Mouse (Mus musculus): Measurements from ENCODE around the gene Hectd2. TPM values are rescaled to one million over a fixed set of nuclear protein-coding genes. Genes with fewer than 3 reads are reported as not detected.

Gene Hectd2
- total and polyA plus RNA-seq, 3 experiments = 0.12 to 2.0 TPM; not detected in 1

- TF ChIP-seq NELFE (IDR thresholded peaks at IDR 0.05; ENCODE audit: low read depth, low read length) (no peak), ETS1 (IDR thresholded peaks at IDR 0.05; ENCODE audit: low read depth, low read length) (no peak), GABPA (IDR thresholded peaks at IDR 0.05; ENCODE audit: low read depth, low read length) (no peak), MXI1 (IDR thresholded peaks at IDR 0.05; ENCODE audit: low read depth, low read length) (no peak), ZC3H11A (IDR thresholded peaks at IDR 0.05; ENCODE audit: low read depth, low read length) (no peak), ZMIZ1 (IDR thresholded peaks at IDR 0.05; ENCODE audit: low read depth, low read length) (no peak), NRF1 (IDR thresholded peaks at IDR 0.05; ENCODE audit: insufficient read depth, low read depth, low read length, poor library complexity, severe bottlenecking) (no peak)
These were observed 110.8 kb downstream of the Hectd2 start for GRCm38 (mm10) chr19:36665206-36665605.

GRCm38 (mm10) chr19:36665641-36666040 is 111.2 kb downstream of the Hectd2 start:
- H3K9me3 ChIP-seq (replicated peaks; ENCODE audit: insufficient read depth, low read length) = no peaks in the 10 kb centered on the region
- no peak for DNase-seq (ENCODE audit: low read depth, low spot score)
- H3K36me3 ChIP-seq (ENCODE audit: control insufficient read depth in 1 of 2, insufficient read depth in 2 of 2, low read length in 2 of 2) = no peaks in the 10 kb centered on the region
- no peaks in the 10 kb centered on the region for H3K4me1 ChIP-seq (ENCODE audit: control insufficient read depth in 1 of 2, insufficient read depth in 2 of 2, low read length in 2 of 2)
- TF ChIP-seq RCOR1 (IDR thresholded peaks at IDR 0.05; ENCODE audit: low read depth, low read length) (no peak), ZC3H11A (IDR thresholded peaks at IDR 0.05; ENCODE audit: low read depth, low read length) (no peak), POLR2A (IDR thresholded peaks at IDR 0.05; ENCODE audit: control insufficient read depth in 1 of 2, insufficient read depth in 1 of 2, low read depth in 1 of 2, low read length in 2 of 2, poor library complexity in 1 of 2) (no peak), ETS1 (IDR thresholded peaks at IDR 0.05; ENCODE audit: low read depth, low read length) (no peak), JUND (IDR thresholded peaks at IDR 0.05; ENCODE audit: low read depth, low read length) (no peak), TBP (IDR thresholded peaks at IDR 0.05; ENCODE audit: low read depth, low read length) (no peak), MAX (IDR thresholded peaks at IDR 0.05; ENCODE audit: low read length) (no peak), USF2 (IDR thresholded peaks at IDR 0.05; ENCODE audit: borderline replicate concordance in 1 of 2, insufficient read depth in 1 of 2, low read depth in 1 of 2, low read length in 2 of 2) (no peak), SMC3 (IDR thresholded peaks at IDR 0.05; ENCODE audit: low read depth, low read length) (no peak), USF1 (IDR thresholded peaks at IDR 0.05; ENCODE audit: low read depth, low read length) (no peak), MYB (IDR thresholded peaks at IDR 0.05; ENCODE audit: low read depth, low read length) (no peak), MAZ (IDR thresholded peaks at IDR 0.05; ENCODE audit: low read depth, low read length) (no peak), POLR2AphosphoS2 (IDR thresholded peaks at IDR 0.05; ENCODE audit: low read length) (no peak), GABPA (IDR thresholded peaks at IDR 0.05; ENCODE audit: low read depth, low read length) (no peak), NRF1 (IDR thresholded peaks at IDR 0.05; ENCODE audit: insufficient read depth, low read depth, low read length, poor library complexity, severe bottlenecking) (no peak), ZNF384 (IDR thresholded peaks at IDR 0.05; ENCODE audit: low read depth, low read length) (no peak), RAD21 (IDR thresholded peaks at IDR 0.05; ENCODE audit: low read depth, low read length) (no peak)
- no peaks in the 10 kb centered on the region for H3K79me2 ChIP-seq (ENCODE audit: control insufficient read depth, insufficient read depth, low read length, poor library complexity)
- H3K4me3 ChIP-seq (ENCODE audit: control insufficient read depth in 1 of 2, insufficient read depth in 1 of 2, low read depth in 2 of 2, low read length in 2 of 2) = no peak overlapping the region
- no peak overlapping the region for H3K9ac ChIP-seq (ENCODE audit: control insufficient read depth, low read depth, low read length, poor library complexity, severe bottlenecking)
- no peak overlapping the region for H3K27ac ChIP-seq (ENCODE audit: control insufficient read depth, low read depth, low read length)
- H3K27me3 ChIP-seq (ENCODE audit: control insufficient read depth in 1 of 2, insufficient read depth in 2 of 2, low read length in 2 of 2) = no peaks in the 10 kb centered on the region

More at GRCm38 (mm10) chr19:36665206-36665605, 110.8 kb downstream of the Hectd2 start:
- Histone ChIP-seq H3K27ac (ENCODE audit: control insufficient read depth, low read depth, low read length) (no peak overlapping the region), H3K4me1 (ENCODE audit: control insufficient read depth in 1 of 2, insufficient read depth in 2 of 2, low read length in 2 of 2) (no peaks in the 10 kb centered on the region), H3K9me3 (replicated peaks; ENCODE audit: insufficient read depth, low read length) (no peaks in the 10 kb centered on the region), H3K79me2 (ENCODE audit: control insufficient read depth, insufficient read depth, low read length, poor library complexity) (no peaks in the 10 kb centered on the region), H3K9ac (ENCODE audit: control insufficient read depth, low read depth, low read length, poor library complexity, severe bottlenecking) (no peak overlapping the region), H3K27me3 (ENCODE audit: control insufficient read depth in 1 of 2, insufficient read depth in 2 of 2, low read length in 2 of 2) (no peaks in the 10 kb centered on the region), H3K4me3 (ENCODE audit: control insufficient read depth in 1 of 2, insufficient read depth in 1 of 2, low read depth in 2 of 2, low read length in 2 of 2) (no peak overlapping the region), H3K36me3 (ENCODE audit: control insufficient read depth in 1 of 2, insufficient read depth in 2 of 2, low read length in 2 of 2) (no peaks in the 10 kb centered on the region)
- DNase-seq (ENCODE audit: low read depth, low spot score) = no peak
